Mouse (Mus musculus): ENCODE measurements at regions not wholly inside any gene's neighbourhood (a gene's known extent, or its start where the extent isn't known, plus 50 kb on each side); places are given as distances from the start of the nearest gene placed in this dataset.

DNA sequence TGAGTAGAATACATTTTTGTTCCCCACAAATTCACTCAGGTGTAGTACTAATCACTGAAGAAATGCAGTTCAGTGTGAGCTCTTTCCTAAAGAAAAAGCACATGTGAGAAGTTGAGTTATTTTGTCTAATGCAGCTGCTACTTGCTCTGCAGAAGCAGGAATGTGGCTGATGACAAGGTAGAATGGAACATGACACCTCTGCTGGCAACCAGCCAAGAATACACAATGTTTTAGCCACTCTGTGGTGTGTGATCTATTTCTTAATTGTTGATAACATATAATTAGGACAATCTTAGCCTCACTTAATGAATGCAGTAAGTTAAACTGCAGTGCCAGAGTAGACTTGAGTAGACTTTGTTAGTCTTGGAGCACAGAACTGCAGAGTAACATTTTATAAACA lies 53.0 kb upstream of the Mef2c start:
- TF ChIP-seq CTCF (IDR thresholded peaks at IDR 0.05; ENCODE audit: low read depth, low read length) (no peak), POLR2A (IDR thresholded peaks at IDR 0.05; ENCODE audit: extremely low read depth, insufficient read depth, low read length) (no peak)

Data from liver, adult 2 months (tissue).